Mouse (Mus musculus) megakaryocyte, embryonic 14.5 days (primary cell): ENCODE results near the gene Fbxo24.

ENCODE experiments used
- FLI1 ChIP-seq: IDR thresholded peaks from 2 replicates; pipeline ENCODE4 v1.6.1; 2012; ENCODE audit warnings: low read length, inconsistent platforms, mixed read lengths
- GATA1 ChIP-seq: IDR thresholded peaks from 3 replicates; pipeline ENCODE4 v1.6.1; 2012; ENCODE audit warnings: mixed read lengths, low read length, inconsistent platforms, borderline replicate concordance

GRCm38 (mm10) chr5:137649669-137650571 is 21.1 kb upstream of the Fbxo24 start:
- TF ChIP-seq GATA1 (no peak), FLI1 (no peak)
